Mouse (Mus musculus): Measurements from ENCODE around the gene Iqgap3.

The Iqgap3 gene

DNA sequence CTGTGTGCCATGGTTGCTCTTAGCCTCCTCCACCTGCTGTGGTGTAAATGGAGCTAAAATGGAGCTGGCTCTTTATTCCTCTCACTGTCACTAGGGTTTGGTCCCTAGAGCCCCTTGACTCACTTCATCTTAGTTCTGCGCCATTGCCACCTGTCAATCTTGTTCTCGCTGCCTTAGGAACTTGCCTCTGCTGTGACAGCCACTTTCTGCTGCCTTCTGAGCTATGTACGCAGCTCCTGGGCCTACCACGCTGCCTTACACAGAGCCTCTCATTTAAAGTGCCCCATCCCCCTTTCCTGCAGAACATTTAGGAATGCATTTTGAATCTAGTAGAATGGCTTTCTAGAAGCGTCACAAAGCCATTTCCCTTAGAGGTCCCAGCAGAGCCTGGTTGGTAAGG lies 12.4 kb downstream of the Iqgap3 start:
- DNase-seq (ENCODE audit: low read depth, low spot score), result no peak

DNA sequence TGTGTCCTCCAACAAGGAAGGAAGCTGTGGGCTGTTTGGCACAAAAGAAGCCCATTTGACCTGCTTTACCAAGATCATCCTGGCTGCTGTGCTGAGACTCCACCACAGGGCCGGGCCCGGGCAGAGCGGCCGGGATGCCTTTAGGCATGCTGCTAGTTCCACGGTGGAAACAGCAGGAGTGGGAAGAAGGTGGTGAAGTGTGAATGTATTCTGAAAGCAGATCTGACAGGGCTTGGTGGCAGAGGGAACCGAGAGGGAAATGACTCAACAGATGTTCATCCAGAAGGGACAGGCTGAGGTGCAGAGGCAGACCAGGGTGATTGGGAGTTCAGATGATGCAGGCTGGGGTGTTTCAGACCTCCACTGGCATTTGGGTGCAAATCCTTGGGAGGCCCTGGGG lies 15.9 kb downstream of the Iqgap3 start:
- no peak for DNase-seq (ENCODE audit: low read depth, low spot score)

DNA sequence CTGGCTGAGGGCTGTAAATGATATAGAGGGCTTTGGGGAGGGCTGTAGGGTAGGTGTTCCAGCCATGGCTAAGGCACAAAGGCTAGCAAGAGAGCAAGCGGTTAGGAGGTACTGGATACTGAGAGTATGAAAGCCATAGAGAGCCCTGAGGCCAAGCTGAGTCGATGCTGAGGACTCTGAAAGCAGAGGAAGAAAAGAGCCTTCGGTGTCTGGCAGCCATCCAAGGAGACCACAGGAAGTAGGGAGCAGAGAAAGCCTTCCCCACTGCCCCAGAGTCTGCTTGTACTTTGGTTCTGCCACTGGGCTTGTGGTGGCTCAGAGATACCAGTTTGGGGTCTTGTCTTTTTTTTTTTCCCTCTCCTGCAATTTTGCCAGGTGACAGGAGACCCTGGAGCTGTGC lies 18.5 kb downstream of the Iqgap3 start:
- DNase-seq (ENCODE audit: low read depth, low spot score), result no peak

DNA sequence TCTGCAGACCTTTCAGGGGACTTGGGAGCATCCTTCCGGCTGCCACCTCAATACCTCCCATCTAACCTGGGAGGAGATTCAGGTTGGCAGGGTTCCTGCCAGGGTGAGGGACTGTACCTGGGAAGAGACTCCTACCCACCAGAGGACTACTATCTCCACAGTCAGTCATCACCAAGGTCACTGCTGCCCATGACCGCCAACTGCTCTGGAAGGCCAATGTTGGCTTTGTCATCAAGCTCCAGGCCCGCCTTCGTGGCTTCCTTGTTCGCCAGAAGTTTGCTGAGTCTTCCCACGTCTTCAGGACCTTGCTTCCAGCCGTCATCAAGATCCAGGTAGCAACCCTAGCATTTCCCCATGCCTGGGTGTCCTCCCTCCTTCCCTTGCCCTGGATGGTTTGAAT lies 20.0 kb downstream of the Iqgap3 start:
- no peak for DNase-seq (ENCODE audit: low read depth, low spot score)

- no peak for DNase-seq (ENCODE audit: low read depth, low spot score)
These were observed 20.4 kb downstream of the Iqgap3 start for GRCm38 (mm10) chr3:88102196-88102595.

DNA sequence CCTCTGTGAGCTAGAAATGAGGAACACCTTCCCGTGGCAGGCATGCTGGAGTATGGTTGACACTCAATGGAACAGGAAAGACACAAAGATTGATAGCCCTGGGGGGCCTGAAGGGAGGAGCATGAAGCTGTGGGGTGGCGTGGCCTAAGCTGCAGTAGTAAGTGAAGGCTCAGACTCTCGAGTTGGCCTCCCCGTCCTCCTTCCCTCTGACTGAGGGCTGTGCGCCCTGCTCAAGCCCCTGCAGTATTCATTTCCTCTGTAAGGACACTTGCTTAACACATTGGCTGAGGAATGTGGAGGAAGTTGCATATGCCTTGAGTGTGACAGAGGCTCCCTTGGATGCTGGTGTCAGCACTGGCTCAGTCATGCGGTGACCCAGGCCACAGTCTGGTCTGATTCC lies 20.8 kb downstream of the Iqgap3 start:
- DNase-seq (ENCODE audit: low read depth, low spot score), result no peak

GRCm38 (mm10) chr3:88106126-88106525 lies 24.4 kb downstream of the Iqgap3 start:
- no peak for DNase-seq (ENCODE audit: low read depth, low spot score)

GRCm38 (mm10) chr3:88109126-88109525 lies 27.4 kb downstream of the Iqgap3 start:
- DNase-seq (ENCODE audit: low read depth, low spot score), result no peak

GRCm38 (mm10) chr3:88114396-88114795 lies 32.6 kb downstream of the Iqgap3 start:
- no peak for DNase-seq (ENCODE audit: low read depth, low spot score)

DNA sequence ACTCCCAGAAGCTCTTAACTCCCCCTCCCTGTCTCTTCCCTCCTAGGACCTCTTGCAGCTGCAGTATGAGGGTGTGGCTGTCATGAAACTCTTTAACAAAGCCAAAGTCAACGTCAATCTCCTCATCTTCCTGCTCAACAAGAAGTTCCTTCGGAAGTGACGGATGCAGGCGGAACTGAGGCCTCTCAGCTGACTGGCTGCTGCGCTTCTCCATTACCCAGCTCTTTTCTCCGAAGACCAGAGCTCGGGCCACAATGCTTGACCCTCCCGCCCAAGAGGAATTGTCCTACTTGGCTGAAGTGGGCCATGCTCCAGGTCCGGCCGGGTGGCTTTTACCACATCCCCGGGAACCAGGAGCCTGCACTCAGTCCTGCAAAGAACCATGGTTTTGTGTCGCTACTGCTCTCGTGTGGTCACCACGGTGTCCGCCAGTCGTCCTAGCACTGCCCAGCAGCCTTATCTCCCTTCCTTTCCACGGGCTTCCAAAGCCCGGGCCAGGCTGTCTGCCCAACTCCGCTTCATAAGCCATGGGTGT lies 38.4 kb downstream of the Iqgap3 start:
- peak; percentile 65 for DNase-seq (ENCODE audit: low read depth, low spot score)

- DNase-seq (ENCODE audit: low read depth, low spot score), result no peak
These were observed 39.7 kb downstream of the Iqgap3 start for GRCm38 (mm10) chr3:88121164-88122131.

DNA sequence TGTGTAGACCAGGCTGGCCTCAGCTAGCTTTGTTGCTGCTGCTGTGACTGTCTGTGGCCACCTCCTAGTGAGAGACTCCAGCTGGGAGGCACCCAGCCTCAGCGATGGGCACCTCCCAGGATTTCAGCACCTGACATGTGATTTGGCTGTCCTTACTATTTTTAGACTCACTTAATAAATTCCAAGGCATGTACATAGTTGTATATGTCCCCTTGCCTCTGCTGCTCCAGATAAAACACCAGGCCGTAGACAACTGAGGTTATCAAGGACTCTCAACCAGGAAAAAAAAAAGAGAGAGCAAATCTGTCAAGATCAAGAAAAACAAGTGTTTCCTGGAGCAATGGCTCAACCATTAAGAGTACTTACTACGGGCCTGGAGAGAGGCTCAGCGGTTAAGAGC lies 43.4 kb downstream of the Iqgap3 start:
- no peak for DNase-seq (ENCODE audit: low read depth, low spot score)

GRCm38 (mm10) chr3:88126181-88126580 lies 44.4 kb downstream of the Iqgap3 start:
- DNase-seq (ENCODE audit: low read depth, low spot score), result no peak

GRCm38 (mm10) chr3:88127636-88128035 lies 45.9 kb downstream of the Iqgap3 start:
- no peak for DNase-seq (ENCODE audit: low read depth, low spot score)

- no peak for DNase-seq (ENCODE audit: low read depth, low spot score)
These were observed 46.3 kb downstream of the Iqgap3 start for GRCm38 (mm10) chr3:88128056-88128455.

DNA sequence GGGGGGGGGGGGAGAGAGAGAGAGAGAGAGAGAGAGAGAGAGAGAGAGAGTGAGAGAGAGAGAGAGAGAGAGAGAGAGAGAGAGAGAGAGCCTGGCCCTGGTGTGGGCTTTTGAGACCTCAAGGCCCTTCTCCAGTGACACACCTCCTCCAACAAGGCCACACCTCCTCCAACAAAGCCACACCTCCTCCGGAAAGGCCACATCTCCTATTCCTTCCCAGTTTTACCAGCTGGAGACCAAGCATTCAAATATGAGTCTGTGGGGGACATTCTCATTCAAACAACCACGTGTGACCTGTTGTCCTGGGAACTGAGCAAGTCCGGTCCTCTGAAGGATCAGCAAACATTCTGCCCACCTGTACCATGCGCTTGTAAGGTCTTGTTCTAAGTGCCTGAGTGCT lies 47.2 kb downstream of the Iqgap3 start:
- no peak for DNase-seq (ENCODE audit: low read depth, low spot score)

GRCm38 (mm10) chr3:88131071-88131470 lies 49.3 kb downstream of the Iqgap3 start:
- DNase-seq (ENCODE audit: low read depth, low spot score), result no peak

DNA sequence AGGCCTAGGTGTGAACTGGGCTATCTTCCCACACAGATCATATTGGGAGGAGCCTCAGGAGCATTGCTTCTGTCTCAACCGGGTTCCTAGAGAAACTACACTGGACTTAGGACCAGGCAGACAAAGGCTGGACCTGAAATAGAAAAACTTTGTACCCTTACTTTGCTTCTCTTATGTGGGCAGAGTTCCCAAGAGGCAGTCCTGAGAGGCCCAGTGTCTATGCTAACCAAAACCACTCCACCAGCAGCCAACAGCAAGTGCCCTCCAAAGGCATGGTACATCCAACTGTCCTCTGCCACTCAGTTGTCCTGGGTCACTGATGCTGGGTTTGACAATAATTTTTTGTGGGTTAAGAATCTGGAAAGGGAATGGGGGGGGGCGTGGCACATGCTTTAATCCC lies 50.7 kb downstream of the Iqgap3 start:
- no peak for DNase-seq (ENCODE audit: low read depth, low spot score)

- peak; percentile 96 for DNase-seq (ENCODE audit: low read depth, low spot score)
These were observed 51.5 kb downstream of the Iqgap3 start for GRCm38 (mm10) chr3:88133187-88133771.

- no peak for DNase-seq (ENCODE audit: low read depth, low spot score)
These were observed 54.6 kb downstream of the Iqgap3 start for GRCm38 (mm10) chr3:88136346-88136745.

DNA sequence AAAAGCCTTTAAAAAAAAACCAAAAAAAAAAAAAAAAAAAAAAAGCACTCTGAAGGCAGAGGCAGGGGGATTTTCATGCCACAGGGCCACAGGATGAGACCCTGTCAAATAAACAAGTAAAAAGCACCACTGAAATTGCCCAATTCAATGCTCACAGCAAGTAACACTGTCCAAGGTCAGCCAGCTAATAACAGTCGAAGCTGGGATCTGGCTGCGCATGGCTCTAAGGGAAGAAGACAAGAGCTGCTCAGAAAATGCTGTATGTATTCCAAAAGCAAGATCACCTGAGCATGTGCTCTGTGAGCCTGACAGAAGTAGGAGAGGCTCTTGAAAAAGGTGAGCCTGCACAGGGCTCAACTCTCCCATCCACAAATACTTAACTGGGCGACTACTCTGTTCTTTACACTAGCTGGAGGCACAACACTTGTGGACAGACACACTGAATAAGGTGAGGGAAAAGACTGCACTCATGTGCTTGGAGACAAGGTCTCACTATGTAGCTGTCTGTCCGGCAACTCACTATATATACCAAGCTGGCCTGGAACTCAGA lies 55.2 kb downstream of the Iqgap3 start:
- DNase-seq (ENCODE audit: low read depth, low spot score), result no peak

DNA sequence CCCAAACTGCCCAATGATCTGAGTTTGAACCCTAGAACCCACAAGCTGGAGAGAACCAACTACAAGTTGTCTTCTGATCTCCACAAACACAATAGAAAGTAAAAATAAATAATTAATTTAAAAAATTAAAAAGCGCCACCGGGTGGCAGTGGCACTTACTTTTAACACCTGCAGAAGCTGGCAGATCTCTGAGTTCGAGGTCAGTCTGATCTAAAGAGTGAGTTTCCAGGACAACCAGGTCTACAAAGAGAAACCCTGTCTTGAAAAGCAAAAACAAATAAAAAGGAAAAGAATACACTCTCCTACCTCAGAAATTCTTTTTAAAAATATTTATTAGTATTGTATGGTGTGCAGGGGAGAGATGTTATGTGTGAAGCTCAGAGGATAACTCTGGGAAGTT lies 56.0 kb downstream of the Iqgap3 start:
- DNase-seq (ENCODE audit: low read depth, low spot score), result no peak

Measured in skeletal muscle tissue, adult 2 months (tissue).